Mouse (Mus musculus) kidney, adult 2 months (tissue): ENCODE data around the gene F2.
"Not testable (repeated sequence)": the region's sequence is repeated elsewhere in the genome, so short reads cannot be mapped to it uniquely, and the experiment has no call there.

Experiments used
- CTCF ChIP-seq: fragments of 200-500 bp; conservative IDR thresholded peaks from 2 replicates; pipeline ENCODE4 v1.5.1; 2011; ENCODE audit warnings: low read depth, mild to moderate bottlenecking, control low read depth, low read length, moderate library complexity, mixed read lengths; ENCODE audit not compliant: insufficient read depth, insufficient read length
- POLR2A ChIP-seq: fragments of 200-500 bp; IDR thresholded peaks from one replicate; pipeline ENCODE4 v1.6.1; 2011; ENCODE audit warnings: low read depth, low read length, control low read depth

GRCm38 (mm10) chr2:91609370-91609769 is 26.8 kb downstream of the F2 start:
- TF ChIP-seq CTCF, POLR2A: not testable (repeated sequence)
